Mouse (Mus musculus) kidney, postnatal 0 days (tissue): ENCODE data around the gene Grb2. TPM values are rescaled to one million over a fixed set of nuclear protein-coding genes. Genes with fewer than 3 reads are reported as not detected.

ENCODE experiments used
- ATAC-seq: fragments of 200-750 bp; cut with Nextera tagmentation; replicated peaks from 2 replicates; pipeline ENCODE4 v1.8.0; 2017; ENCODE audit warnings: low read depth, moderate number of reproducible peaks, moderate TSS enrichment, moderate library complexity; ENCODE audit not compliant: low FRiP score
- DNase-seq: peaks from one replicate; pipeline ENCODE4 v3.0.0-alpha.2; 2016; ENCODE audit warnings: low spot score
- H3K27ac ChIP-seq: fragments of 300-500 bp; sonication (generic); 2 replicates; pipeline ENCODE4 v1.5.1; 2014; ENCODE audit warnings: mild to moderate bottlenecking
- H3K27me3 ChIP-seq: fragments of 300-500 bp; sonication (generic); 2 replicates; pipeline ENCODE4 v1.6.1; 2014; ENCODE audit warnings: low read length, mixed read lengths; ENCODE audit not compliant: insufficient read depth
- H3K36me3 ChIP-seq: fragments of 300-500 bp; sonication (generic); 2 replicates; pipeline ENCODE4 v1.6.1; 2014; ENCODE audit warnings: low read length, mixed read lengths; ENCODE audit not compliant: insufficient read depth
- H3K4me1 ChIP-seq: fragments of 300-500 bp; sonication (generic); replicated peaks from 2 replicates; pipeline ENCODE4 v1.6.1; 2014; ENCODE audit warnings: antibody characterized with exemption, low read length, mixed read lengths; ENCODE audit not compliant: insufficient read depth
- H3K4me2 ChIP-seq: fragments of 300-500 bp; sonication (generic); 2 replicates; pipeline ENCODE4 v1.6.1; 2014; ENCODE audit warnings: mild to moderate bottlenecking, low read length, moderate library complexity, mixed read lengths
- H3K4me3 ChIP-seq: fragments of 300-500 bp; sonication (generic); replicated peaks from 2 replicates; pipeline ENCODE4 v1.5.1; 2014; ENCODE audit warnings: low read depth, low read length
- H3K9ac ChIP-seq: fragments of 300-500 bp; sonication (generic); 2 replicates; pipeline ENCODE4 v1.6.1; 2014; ENCODE audit warnings: low read depth, low read length
- H3K9me3 ChIP-seq: fragments of 300-500 bp; sonication (generic); replicated peaks from 2 replicates; pipeline ENCODE4 v1.6.1; 2016; ENCODE audit warnings: low read length, inconsistent platforms, mixed read lengths
- CTCF ChIP-seq: IDR thresholded peaks from 2 replicates; pipeline ENCODE4 v1.5.1; 2016; ENCODE audit warnings: antibody characterized with exemption, low read depth, mild to moderate bottlenecking, moderate library complexity
- WGBS: fragments of 180-500 bp; shearing (Covaris S2); extraction: QIAGEN DNeasy Blood & Tissue Kit; methylation state at CpG from one replicate; pipeline ENCODE4 v1.1.7; 2014; 5-methylcytosine and 5-hydroxymethylcytosine counted together
- polyA plus RNA-seq: library from polyadenylated mRNA; unstranded; fragments of >200 nt; fragmentation: Nextera tagmentation; extraction: Ambion mirVana; gene quantifications from 2 replicates; pipeline ENCODE4 v1.2.1, GENCODE M21; 2015

Gene Grb2
- polyA plus RNA-seq, 1 experiment from 2014 or later, result 69.9 TPM

GRCm38 (mm10) chr11:115714491-115714890 lies 6.1 kb upstream of the Grb2 start:
- Histone ChIP-seq H3K27ac (no peak overlapping the region), H3K9me3 (no peaks in the 10 kb centered on the region), H3K4me1 (no peaks in the 10 kb centered on the region), H3K27me3 (no peaks in the 10 kb centered on the region), H3K36me3 (no peaks in the 10 kb centered on the region), H3K9ac (no peak overlapping the region), H3K4me3 (no peak overlapping the region), H3K4me2 (no peak overlapping the region)
- no peak for ATAC-seq
- peak; percentile 76 for TF ChIP-seq CTCF
- peak; percentile 57 for DNase-seq
- 10% methylated on average over 6 of the region's 7 CpGs for WGBS

- ATAC-seq, result no peak
- Histone ChIP-seq H3K9me3 (no peaks in the 10 kb centered on the region), H3K4me2 (no peak overlapping the region), H3K27me3 (no peaks in the 10 kb centered on the region), H3K4me3 (no peak overlapping the region), H3K4me1 (no peaks in the 10 kb centered on the region), H3K36me3 (no peaks in the 10 kb centered on the region), H3K9ac (no peak overlapping the region), H3K27ac (no peak overlapping the region)
- no peak for TF ChIP-seq CTCF
- no peak for DNase-seq
- 96% methylated on average over 3 of the region's 3 CpGs for WGBS
Measured at GRCm38 (mm10) chr11:115713447-115713846, 5.0 kb upstream of the Grb2 start.

GRCm38 (mm10) chr11:115712674-115713298 lies 4.4 kb upstream of the Grb2 start:
- no peak for TF ChIP-seq CTCF
- Histone ChIP-seq H3K4me1 (no peaks in the 10 kb centered on the region), H3K27me3 (no peaks in the 10 kb centered on the region), H3K36me3 (no peaks in the 10 kb centered on the region), H3K9ac (no peak overlapping the region), H3K9me3 (no peaks in the 10 kb centered on the region), H3K27ac (no peak overlapping the region), H3K4me2 (no peak overlapping the region), H3K4me3 (no peak overlapping the region)
- 81% methylated on average over 12 of the region's 12 CpGs for WGBS
- DNase-seq, result no peak
- no peak for ATAC-seq

GRCm38 (mm10) chr11:115712268-115712667 lies 3.9 kb upstream of the Grb2 start:
- no peaks in the 10 kb centered on the region for H3K27me3 ChIP-seq
- WGBS, result 49% methylated on average over 2 of the region's 2 CpGs
- no peaks in the 10 kb centered on the region for H3K9me3 ChIP-seq
- TF ChIP-seq CTCF, result no peak
- no peak overlapping the region for H3K9ac ChIP-seq
- H3K4me2 ChIP-seq, result no peak overlapping the region
- H3K4me1 ChIP-seq, result no peaks in the 10 kb centered on the region
- H3K27ac ChIP-seq, result no peak overlapping the region
- DNase-seq, result no peak
- H3K36me3 ChIP-seq, result no peaks in the 10 kb centered on the region
- no peak for ATAC-seq
- no peak overlapping the region for H3K4me3 ChIP-seq

- Histone ChIP-seq H3K4me3 (no peak overlapping the region), H3K9ac (no peak overlapping the region), H3K27me3 (no peaks in the 10 kb centered on the region), H3K4me1 (peaks cover 10% of the 10 kb centered on the region; the same call in 1 of the 2 replicates), H3K27ac (no peak overlapping the region), H3K36me3 (no peaks in the 10 kb centered on the region), H3K4me2 (no peak overlapping the region), H3K9me3 (no peaks in the 10 kb centered on the region)
- WGBS, result 82% methylated on average over 9 of the region's 9 CpGs
- DNase-seq (no peak), ATAC-seq (no peak)
- TF ChIP-seq CTCF, result no peak
Measured at GRCm38 (mm10) chr11:115711133-115711532, 2.7 kb upstream of the Grb2 start.

GRCm38 (mm10) chr11:115709829-115710559 lies 1.6 kb upstream of the Grb2 start:
- 52% methylated on average over 6 of the region's 6 CpGs for WGBS
- Histone ChIP-seq H3K9me3 (no peaks in the 10 kb centered on the region), H3K36me3 (no peaks in the 10 kb centered on the region), H3K4me3 (no peak overlapping the region), H3K9ac (no peak overlapping the region), H3K27me3 (no peaks in the 10 kb centered on the region), H3K27ac (no peak overlapping the region), H3K4me2 (peak overlapping the region; percentile 78), H3K4me1 (peaks cover 13% of the 10 kb centered on the region; the same call in 1 of the 2 replicates)
- ATAC-seq, result no peak
- TF ChIP-seq CTCF, result no peak
- DNase-seq, result no peak
